Mouse (Mus musculus) 416B (cell line): ENCODE measurements at regions not wholly inside any gene's neighbourhood (a gene's known extent, or its start where the extent isn't known, plus 50 kb on each side); places are given as distances from the start of the nearest gene placed in this dataset.
"Not testable (repeated sequence)": the region's sequence is repeated elsewhere in the genome, so short reads cannot be mapped to it uniquely, and the experiment has no call there.

ENCODE experiments used
- DNase-seq: peaks from one replicate; pipeline ENCODE4 v3.0.0; 2011; ENCODE audit warnings: low read depth

DNA sequence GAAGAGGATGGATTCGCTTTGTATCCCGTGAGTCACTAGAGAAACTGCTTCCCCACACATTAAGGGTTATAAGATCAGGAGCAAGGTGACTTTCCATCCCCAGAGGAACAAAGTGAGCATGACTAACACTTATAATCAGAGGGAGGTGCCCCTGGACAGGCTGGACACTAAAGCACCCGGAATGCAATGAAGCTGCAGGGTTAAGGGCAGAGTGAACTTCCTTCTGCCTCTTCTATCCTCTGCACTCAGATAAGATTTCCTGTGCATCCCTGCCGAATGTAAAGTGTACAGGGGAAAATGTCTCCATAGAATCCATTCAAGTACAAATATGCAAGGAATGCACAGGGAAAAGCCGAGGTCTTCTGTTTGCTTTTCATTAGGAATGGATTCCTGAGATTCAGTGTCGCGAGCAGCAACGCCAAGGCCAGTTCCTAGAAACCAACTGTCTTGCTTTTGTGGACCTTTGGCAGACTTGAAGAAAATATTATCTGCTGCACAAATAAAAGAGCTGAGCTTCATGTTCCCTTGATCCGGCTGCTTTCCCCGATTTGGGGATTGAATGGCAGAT is 58.5 kb upstream of the Fbxl7 start:
- no peak for DNase-seq

DNA sequence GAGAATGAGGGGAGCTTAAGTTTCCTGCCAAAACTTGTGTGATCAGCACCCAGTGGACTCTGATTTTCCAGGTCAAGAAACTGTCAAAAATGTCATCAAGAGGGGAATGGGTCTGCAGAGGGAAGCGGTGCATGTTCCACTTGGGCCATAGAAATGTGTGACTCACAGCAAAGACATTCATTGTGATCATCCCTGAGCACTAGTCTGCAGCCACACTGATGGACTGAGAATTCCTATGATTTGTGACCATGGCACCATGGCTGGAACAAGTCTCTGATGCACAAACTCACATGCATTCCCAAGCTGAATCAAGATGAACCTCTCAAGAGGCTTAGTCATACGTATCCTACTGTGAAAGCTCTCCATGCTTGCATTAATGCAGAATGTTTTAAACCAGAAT is 63.6 kb upstream of the Fbxl7 start:
- DNase-seq, result no peak

DNA sequence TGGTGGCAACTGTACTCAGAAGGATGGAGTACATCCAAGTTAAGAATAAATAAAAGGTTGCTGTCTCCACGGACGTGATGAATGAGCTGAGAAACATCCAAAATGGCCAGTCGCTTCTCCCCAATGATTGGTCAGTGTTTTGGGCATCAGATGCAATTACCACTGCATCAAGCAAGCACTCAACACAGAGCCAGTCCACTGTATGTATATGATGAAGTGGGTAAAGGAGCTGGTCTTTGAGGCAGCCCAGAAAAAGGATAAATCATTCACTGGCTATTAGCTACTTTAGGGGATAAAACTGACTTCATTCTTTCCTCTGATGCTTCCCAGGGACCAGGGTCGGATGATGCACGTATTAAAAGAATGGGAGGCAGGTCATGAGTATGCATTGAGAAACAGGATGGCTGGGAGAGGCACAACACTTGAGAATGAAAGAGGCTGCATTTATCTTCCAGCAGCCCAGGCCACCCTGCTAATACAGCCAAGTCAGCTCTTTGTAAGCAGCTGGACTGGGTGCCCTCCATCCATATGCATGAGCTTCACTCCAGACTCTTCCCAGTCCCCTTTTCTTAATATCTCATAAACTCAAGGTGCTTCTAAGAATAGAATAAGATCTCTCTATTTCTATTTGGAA is 73.1 kb upstream of the Fbxl7 start:
- no peak for DNase-seq

GRCm38 (mm10) chr15:26970770-26971169 is 75.4 kb upstream of the Fbxl7 start:
- no peak for DNase-seq

GRCm38 (mm10) chr15:26993054-26993453 is 97.7 kb upstream of the Fbxl7 start:
- DNase-seq, result no peak

- no peak for DNase-seq
Measured at GRCm38 (mm10) chr15:27009069-27009468, 113.7 kb upstream of the Fbxl7 start.

- DNase-seq, result no peak
Measured at GRCm38 (mm10) chr15:27013906-27014658, 118.7 kb upstream of the Fbxl7 start.

DNA sequence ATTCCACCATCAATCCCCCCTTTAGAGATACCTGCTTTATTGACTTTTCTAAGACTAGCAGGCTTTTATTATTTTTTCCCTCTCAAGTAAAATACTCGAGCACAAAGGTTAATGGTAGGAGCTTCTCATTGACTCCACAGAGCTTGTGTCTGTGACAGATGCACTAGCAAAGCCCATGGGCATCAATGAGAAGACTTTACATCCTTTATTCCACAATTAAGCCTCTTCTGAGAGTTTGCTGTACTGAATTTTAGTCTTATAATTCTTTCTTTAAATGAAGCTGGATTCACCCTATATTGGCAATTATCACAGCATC is 119.2 kb upstream of the Fbxl7 start:
- no peak for DNase-seq

DNA sequence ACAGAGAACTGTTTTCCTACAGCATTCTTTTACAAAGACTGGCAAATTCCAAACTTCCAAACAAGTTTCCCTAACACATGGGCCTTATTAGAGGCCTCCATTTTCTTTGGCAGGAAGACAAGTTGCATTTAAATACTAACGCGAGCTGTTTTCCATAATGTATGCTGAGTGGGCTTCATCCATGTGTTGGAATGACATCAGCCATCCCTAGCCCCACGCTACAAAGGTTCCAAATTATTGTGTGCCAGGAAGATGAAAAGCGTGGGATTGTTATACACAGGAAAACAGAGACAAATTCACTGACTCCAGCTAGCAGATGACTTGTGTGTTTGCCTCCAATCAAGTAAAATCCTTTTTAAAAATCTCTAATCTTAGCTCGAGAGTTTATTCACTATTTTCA is 125.1 kb upstream of the Fbxl7 start:
- DNase-seq, result no peak

- no peak for DNase-seq
Measured at GRCm38 (mm10) chr15:27033261-27033660, 137.9 kb upstream of the Fbxl7 start.

DNA sequence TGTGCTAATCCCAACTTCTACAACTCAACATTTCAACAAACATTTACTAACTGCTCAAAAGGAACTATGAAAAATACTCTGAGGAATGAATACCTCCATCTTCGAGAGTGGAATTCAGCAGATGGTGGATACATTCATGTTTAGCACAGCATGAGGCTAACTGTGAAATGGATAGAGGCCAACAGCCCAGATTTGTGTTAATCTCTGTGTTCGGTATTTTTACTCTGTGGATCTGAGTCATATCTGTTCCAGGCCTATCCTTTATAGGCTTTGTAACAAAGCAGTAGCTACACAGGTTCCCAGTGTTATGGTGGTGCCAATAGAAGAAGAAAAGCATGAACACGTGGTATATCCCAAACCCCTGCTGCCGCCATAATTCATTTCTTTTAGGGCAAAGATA is 148.4 kb upstream of the Fbxl7 start:
- DNase-seq, result no peak

DNA sequence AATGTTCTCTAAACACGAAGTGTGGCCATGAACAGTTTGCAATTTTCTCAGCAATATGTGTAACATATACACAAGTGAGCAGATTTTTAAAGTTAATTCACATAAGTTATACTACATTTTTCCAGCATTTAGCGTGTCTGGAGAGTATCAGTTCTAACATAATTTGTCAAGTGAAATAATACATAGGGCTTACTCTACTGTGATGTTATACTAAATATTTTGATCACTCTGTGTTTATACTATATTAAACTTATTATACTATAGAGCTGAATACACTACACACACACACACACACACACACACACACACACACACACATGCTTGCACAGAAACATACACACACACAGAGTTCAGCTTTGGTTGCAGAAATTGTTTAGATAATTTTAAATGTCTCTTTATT is 155.3 kb upstream of the Fbxl7 start:
- no peak for DNase-seq

DNA sequence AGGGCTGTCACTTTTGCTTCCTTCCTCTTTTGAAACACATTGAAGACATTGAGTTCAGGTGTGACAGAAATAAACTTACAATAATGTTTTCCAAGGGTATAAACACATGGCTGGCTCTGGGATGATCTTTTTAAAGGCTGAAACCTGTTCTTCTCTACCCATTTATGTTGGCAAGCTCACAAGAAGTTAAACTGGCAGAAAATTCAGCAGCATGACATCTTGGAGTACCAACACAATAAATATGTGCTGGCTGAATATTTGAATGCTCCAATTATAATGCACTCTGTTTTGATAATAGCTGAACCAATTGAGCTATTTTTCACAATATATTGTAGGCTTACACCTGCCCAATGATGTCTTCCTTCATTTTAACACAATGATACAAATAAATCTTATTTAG is 168.1 kb upstream of the Fbxl7 start:
- DNase-seq, result no peak

DNA sequence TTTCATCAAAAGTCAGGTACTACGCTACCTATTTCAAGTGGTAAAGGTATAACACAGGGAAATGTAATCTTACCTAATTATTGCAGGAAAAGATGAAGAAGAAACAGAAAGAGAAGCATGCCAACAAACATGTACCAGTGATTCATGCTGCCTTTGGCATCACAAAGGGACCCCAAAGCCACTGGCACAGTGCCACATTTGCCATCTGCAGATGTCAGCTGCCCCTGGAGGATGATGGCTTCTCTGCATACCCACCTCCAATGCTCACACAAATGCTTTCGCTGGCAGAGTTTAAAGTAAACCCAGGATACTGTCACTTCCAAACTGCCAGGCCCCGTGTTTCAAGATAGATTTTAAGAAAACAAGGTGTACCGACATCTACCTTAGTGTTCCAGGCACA is 168.6 kb upstream of the Fbxl7 start:
- DNase-seq, result no peak

DNA sequence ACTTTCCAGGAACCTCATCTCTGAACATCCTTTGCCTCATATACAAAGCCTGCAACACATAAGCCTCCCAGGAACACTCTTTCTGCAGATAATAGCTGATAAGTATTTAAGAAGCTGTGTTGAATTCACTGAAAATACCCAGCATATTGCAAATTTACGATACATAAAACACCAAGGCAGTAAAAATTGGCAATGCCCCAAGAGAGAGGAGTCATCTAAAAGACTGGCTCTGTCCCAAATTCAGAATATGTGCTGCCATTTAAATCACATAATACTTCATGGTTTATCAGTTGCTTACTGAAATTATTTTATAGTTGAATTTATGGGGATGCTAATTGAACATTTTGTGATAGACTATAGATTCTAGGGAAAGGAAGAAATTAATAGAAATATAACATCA is 172.3 kb upstream of the Fbxl7 start:
- no peak for DNase-seq

GRCm38 (mm10) chr15:27077926-27078325 is 182.5 kb upstream of the Fbxl7 start:
- DNase-seq, result no peak

GRCm38 (mm10) chr15:27082826-27083225 is 187.4 kb upstream of the Fbxl7 start:
- DNase-seq, result no peak

DNA sequence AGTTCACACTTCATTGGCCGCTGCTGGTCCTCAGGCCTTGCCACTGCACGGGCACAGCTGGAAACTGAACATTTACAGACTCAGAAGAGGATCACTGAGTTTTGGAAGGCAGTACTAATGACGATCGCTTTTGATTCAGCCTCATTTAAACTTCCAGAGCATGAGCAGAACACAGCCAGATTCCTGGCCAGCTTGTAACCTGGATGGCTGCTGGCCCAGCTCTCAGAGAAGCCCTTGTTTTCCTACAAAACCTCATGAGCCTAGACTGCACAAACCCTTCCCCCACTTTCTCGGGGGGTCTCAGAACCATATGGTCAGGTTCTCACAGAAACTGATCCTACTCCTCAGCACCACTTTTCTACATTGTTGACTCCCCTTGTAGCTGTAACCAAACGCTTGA is 188.2 kb upstream of the Fbxl7 start:
- DNase-seq, result no peak

DNA sequence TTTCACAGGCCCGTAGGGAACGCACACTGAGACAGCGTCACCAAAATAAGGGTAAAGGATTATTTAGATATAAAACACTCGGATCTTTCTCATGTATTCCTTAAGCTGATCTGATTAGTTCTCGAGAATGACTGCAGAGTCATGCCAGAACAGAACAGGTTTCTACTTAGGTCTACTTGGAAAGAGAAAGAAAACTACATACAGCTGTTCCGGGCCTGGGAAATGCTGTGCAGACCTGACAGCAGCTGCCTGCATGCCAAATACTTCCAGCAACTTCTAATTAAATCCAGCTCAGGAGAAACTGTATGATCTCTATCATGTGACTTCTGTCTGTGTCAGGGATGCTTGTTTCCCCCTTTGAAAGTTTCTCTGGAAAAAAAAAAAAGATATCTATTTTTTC is 193.8 kb upstream of the Fbxl7 start:
- DNase-seq, result no peak

DNA sequence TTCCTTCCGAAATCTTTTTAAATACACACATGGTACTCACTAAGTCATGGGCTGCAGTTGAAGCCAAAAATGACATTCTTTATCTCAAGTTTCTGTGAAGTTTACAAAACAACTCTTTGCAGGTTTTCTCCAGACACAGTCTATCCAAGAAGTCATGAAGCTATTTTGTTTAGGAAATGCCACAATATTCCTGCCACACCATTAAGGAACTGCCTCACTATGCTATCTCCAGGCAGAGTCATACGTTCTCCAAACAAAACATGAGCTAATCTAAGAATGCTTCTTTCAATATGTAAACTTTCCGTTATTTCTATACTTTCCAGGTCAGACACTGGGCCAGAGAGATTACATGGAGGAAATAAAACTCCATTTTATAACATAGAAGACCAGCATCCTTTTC is 198.7 kb upstream of the Fbxl7 start:
- no peak for DNase-seq

- no peak for DNase-seq
Measured at GRCm38 (mm10) chr15:27095231-27095630, 199.9 kb upstream of the Fbxl7 start.

GRCm38 (mm10) chr15:27101610-27102009 is 206.2 kb upstream of the Fbxl7 start:
- DNase-seq, result not testable (repeated sequence)

DNA sequence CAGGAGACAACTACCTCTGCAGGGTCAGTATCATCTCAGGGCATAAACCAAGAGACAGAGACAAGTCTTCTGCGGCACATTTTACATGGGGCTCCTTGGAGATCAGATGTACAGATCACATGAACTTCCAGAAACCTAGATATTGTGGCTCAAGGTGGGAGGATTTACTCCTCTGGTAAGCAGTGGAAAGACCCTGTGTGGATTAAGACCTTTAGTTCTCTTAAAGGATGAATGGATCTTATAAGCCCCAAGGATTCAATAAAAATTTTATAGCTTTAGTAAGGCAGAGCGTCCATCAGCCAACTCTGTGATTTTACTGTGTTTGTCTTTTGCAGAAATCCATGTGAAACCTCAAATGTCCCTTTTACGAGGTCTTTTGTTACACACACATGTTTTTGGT is 213.8 kb upstream of the Fbxl7 start:
- no peak for DNase-seq

GRCm38 (mm10) chr15:27129697-27130096 is 234.3 kb upstream of the Fbxl7 start:
- DNase-seq, result no peak
